Mouse (Mus musculus): ENCODE data around the gene Oser1. TPM values are rescaled to one million over a fixed set of nuclear protein-coding genes. Genes with fewer than 3 reads are reported as not detected.

Oser1 gene
- total and polyA plus RNA-seq, 2 experiments from 2014 or later, result 22.9 to 59.6 TPM

DNA sequence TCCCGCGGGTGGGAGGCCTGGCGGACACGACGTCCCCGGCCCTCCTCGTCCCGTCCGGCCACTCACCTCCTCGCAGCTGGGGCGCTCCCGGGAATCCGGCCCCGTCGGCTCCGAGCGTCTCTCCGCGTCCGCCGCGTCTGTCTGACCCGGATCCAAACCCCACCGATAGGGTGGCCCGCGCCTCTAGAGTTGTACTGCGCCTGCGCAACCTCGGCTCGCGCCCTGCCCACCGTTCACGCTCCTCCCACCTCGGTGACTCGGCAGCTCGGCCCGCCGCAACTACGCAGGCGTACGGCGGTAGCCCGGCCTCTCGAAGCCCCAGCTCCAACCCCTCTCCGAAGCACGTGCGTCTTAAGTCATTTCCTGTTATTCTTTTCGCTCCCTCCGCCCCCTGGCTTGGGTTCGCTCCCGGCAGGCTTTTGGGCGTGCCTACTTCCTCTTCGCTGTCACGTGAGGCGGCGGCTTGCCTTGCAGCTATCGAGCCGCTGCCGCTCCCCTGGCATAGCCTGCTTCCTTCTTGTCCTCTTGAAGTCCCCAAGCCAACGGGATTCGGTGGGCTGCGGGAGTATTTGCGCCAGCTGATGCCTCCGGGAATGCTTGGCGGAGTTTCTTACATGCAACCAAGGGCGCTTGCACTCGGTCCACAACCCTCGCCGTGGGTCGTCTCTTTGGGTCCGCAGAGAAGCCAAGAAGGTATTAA, 5.0 kb downstream of the Oser1 start:
- Histone ChIP-seq H3K4me2 (ENCODE audit: low read depth, low read length) (peak overlapping the region; percentile 75), H3K36me3 (ENCODE audit: insufficient read depth, low read length) (0 out of 2 replicates have a peak, but pooled peaks cover 4% of the 10 kb centered on the region), H3K27me3 (ENCODE audit: insufficient read depth, low read length) (no peaks in the 10 kb centered on the region), H3K9me3 (ENCODE audit: low read length) (no peaks in the 10 kb centered on the region), H3K27ac (peak overlapping the region; percentile 82), H3K4me3 (ENCODE audit: low read length) (peak overlapping the region; percentile 86), H3K9ac (replicated peaks; ENCODE audit: low read length) (peak overlapping the region; percentile 83), H3K4me1 (ENCODE audit: insufficient read depth, low read length) (peaks cover 20% of the 10 kb centered on the region)
- DNase-seq (ENCODE audit: low spot score), result peak; percentile 99
- WGBS, result under 1% methylated on average over 66 of the region's 71 CpGs
- peak; percentile 99 for ATAC-seq
- TF ChIP-seq CTCF (IDR thresholded peaks at IDR 0.05; ENCODE audit: low read depth), result peak; percentile 45

DNA sequence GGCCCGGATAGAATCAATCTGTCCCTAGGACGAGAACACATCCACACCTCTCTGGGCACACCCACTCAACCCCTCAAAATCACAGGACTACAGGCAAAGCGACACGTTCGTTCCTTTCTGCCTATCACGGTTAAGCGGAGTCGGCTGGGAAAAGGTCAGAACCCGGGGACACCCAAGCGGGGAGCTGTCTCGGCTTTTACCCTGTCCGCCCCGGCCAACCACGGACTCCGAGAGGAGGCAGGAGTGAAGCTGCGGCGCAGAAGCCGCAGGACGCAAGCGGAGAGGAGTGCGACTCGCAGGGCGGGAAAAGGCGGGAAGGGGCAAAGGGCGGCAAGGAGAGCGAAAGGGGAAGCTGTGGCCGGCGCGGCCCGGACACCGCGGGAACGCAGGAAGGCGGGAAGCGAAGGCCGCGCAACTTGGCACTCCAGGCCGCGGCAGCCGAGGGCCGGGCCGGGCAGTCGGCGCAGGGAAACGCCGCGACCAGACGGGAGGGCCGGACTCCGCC, 5.6 kb downstream of the Oser1 start:
- no peak for DNase-seq (ENCODE audit: low spot score)

GRCm38 (mm10) chr2:163417830-163418229, 6.7 kb downstream of the Oser1 start:
- H3K9ac ChIP-seq (replicated peaks; ENCODE audit: low read length), result no peak overlapping the region
- no peak overlapping the region for H3K27ac ChIP-seq
- ATAC-seq (no peak), DNase-seq (ENCODE audit: low spot score) (no peak)
- H3K9me3 ChIP-seq (ENCODE audit: low read length), result no peaks in the 10 kb centered on the region
- peaks cover 20% of the 10 kb centered on the region for H3K4me1 ChIP-seq (ENCODE audit: insufficient read depth, low read length)
- peaks cover 13% of the 10 kb centered on the region; the same call in 1 of the 2 replicates for H3K36me3 ChIP-seq (ENCODE audit: insufficient read depth, low read length)
- H3K4me2 ChIP-seq (ENCODE audit: low read depth, low read length), result peak overlapping the region; percentile 64
- no peak for TF ChIP-seq CTCF (IDR thresholded peaks at IDR 0.05; ENCODE audit: low read depth)
- H3K27me3 ChIP-seq (ENCODE audit: insufficient read depth, low read length), result no peaks in the 10 kb centered on the region
- peak overlapping the region; percentile 86; the same call in 1 of the 2 replicates for H3K4me3 ChIP-seq (ENCODE audit: low read length)

More for the DNA sequence above, 5.6 kb downstream of the Oser1 start:
- no peak for TF ChIP-seq CTCF (IDR thresholded peaks at IDR 0.05; ENCODE audit: low read depth)
- peak overlapping the region; percentile 74; the same call in 1 of the 2 replicates for H3K27ac ChIP-seq
- WGBS, result under 1% methylated on average over 47 of the region's 50 CpGs
- peak overlapping the region; percentile 64 for H3K4me2 ChIP-seq (ENCODE audit: low read depth, low read length)
- H3K4me3 ChIP-seq (ENCODE audit: low read length), result peak overlapping the region; percentile 86
- H3K27me3 ChIP-seq (ENCODE audit: insufficient read depth, low read length), result no peaks in the 10 kb centered on the region
- peaks cover 20% of the 10 kb centered on the region for H3K4me1 ChIP-seq (ENCODE audit: insufficient read depth, low read length)
- peak overlapping the region; percentile 83 for H3K9ac ChIP-seq (replicated peaks; ENCODE audit: low read length)
- ATAC-seq, result no peak; the same call in 1 of the 2 replicates
- H3K36me3 ChIP-seq (ENCODE audit: insufficient read depth, low read length), result 0 out of 2 replicates have a peak, but pooled peaks cover 8% of the 10 kb centered on the region
- H3K9me3 ChIP-seq (ENCODE audit: low read length), result no peaks in the 10 kb centered on the region

- Histone ChIP-seq H3K9ac (replicated peaks; ENCODE audit: low read length) (no peak overlapping the region), H3K4me2 (ENCODE audit: low read depth, low read length) (no peak overlapping the region), H3K27ac (no peak overlapping the region), H3K4me3 (ENCODE audit: low read length) (no peak overlapping the region), H3K36me3 (ENCODE audit: insufficient read depth, low read length) (peaks cover 13% of the 10 kb centered on the region; the same call in 1 of the 2 replicates), H3K9me3 (ENCODE audit: low read length) (no peaks in the 10 kb centered on the region), H3K27me3 (ENCODE audit: insufficient read depth, low read length) (no peaks in the 10 kb centered on the region), H3K4me1 (ENCODE audit: insufficient read depth, low read length) (peaks cover 20% of the 10 kb centered on the region)
- 88% methylated on average over 6 of the region's 6 CpGs for WGBS
- no peak for DNase-seq (ENCODE audit: low spot score)
- no peak for TF ChIP-seq CTCF (IDR thresholded peaks at IDR 0.05; ENCODE audit: low read depth)
- no peak for ATAC-seq
These were observed 7.5 kb downstream of the Oser1 start for GRCm38 (mm10) chr2:163417026-163417425.

DNA sequence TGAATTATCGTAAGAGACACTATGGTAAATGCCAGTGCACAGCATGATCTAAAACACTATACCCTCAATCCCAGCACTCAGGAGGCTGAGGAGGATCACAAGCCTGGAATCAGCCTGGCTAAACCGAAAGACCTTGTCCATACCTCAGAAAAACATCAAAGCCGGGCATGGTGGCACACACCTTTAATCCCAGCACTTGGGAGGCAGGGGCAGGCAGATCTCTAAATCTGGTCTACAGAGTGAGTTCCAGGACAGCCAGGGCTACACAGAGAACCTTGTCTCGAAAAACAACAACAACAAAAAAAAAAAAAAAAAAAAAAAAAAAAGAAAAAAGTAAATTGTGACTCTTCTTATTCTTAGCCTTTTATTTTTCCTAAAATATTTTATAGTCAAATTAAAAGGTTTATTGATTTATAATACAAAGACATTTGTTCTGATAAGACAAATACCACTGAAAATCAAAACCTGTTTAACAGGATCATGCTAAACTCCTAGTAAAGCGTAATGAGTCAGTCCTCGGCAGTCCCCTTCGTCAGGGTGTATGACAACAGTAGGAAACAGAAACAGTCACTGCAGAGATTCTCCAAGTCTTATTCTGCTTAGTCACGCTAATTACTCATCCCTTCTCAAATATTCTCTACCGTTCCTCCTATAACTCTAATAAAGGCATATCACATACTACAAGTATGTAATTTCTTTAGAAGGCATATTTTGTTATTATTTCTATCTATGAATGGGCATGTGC, 11.5 kb downstream of the Oser1 start:
- Histone ChIP-seq H3K4me1 (ENCODE audit: insufficient read depth, low read length) (peaks cover 7% of the 10 kb centered on the region; the same call in 1 of the 2 replicates), H3K27me3 (ENCODE audit: insufficient read depth, low read length) (no peaks in the 10 kb centered on the region), H3K27ac (no peak overlapping the region), H3K9me3 (ENCODE audit: low read length) (no peaks in the 10 kb centered on the region), H3K9ac (replicated peaks; ENCODE audit: low read length) (no peak overlapping the region), H3K4me3 (ENCODE audit: low read length) (no peak overlapping the region), H3K36me3 (ENCODE audit: insufficient read depth, low read length) (peaks cover 48% of the 10 kb centered on the region), H3K4me2 (ENCODE audit: low read depth, low read length) (no peak overlapping the region)
- TF ChIP-seq CTCF (IDR thresholded peaks at IDR 0.05; ENCODE audit: low read depth), result no peak
- DNase-seq (ENCODE audit: low spot score) (no peak), ATAC-seq (no peak)
- WGBS, result 92% methylated on average over 9 of the region's 9 CpGs

DNA sequence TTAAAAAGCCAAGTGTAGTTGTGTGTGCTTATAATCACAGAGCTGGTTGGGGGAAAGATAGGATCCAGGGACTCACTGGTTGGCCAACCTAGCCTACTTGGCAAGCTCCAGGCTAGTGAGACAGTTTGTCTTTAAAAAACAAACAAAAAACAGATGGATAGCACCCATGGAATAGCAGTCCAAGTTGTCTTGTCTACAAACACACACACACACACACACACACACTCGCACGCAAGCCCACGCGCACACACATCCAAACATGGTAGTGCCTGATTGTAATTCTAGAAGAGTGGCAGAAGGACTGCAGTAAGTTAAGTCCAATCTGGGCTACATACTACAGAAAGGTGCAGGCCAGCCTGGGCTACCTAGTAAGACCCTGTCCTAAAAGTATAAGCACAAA, 12.1 kb downstream of the Oser1 start:
- no peak overlapping the region for H3K9ac ChIP-seq (replicated peaks; ENCODE audit: low read length)
- no peak overlapping the region for H3K4me3 ChIP-seq (ENCODE audit: low read length)
- no peak overlapping the region for H3K27ac ChIP-seq
- H3K9me3 ChIP-seq (ENCODE audit: low read length), result no peaks in the 10 kb centered on the region
- WGBS, result 95% methylated on average over 4 of the region's 4 CpGs
- peaks cover 49% of the 10 kb centered on the region for H3K36me3 ChIP-seq (ENCODE audit: insufficient read depth, low read length)
- H3K27me3 ChIP-seq (ENCODE audit: insufficient read depth, low read length), result no peaks in the 10 kb centered on the region
- H3K4me1 ChIP-seq (ENCODE audit: insufficient read depth, low read length), result peaks cover under 1% of the 10 kb centered on the region; the same call in 1 of the 2 replicates
- no peak overlapping the region for H3K4me2 ChIP-seq (ENCODE audit: low read depth, low read length)
- TF ChIP-seq CTCF (IDR thresholded peaks at IDR 0.05; ENCODE audit: low read depth), result no peak
- DNase-seq (ENCODE audit: low spot score), result no peak
- ATAC-seq, result no peak
